29 mouse cellular contexts compared by ENCODE assay signal in genomic region chr15:32184964-32185363, GRCm38 (mm10). TPM values are rescaled to one million over a fixed set of nuclear protein-coding genes. Genes with fewer than 3 reads are reported as not detected.
DNase-seq lines count a peak whose midpoint lies in the region; ATAC-seq and TF ChIP-seq lines count a peak whose summit lies in the region.
"Had no signal": no experiment of that assay in that cellular context is flagged by ENCODE, and none has a peak within 500 bp of the region (broad histone marks: within the 10 kb centered on the region; RNA-seq: fewer than 3 reads in every experiment).

No protein-coding gene starts in this region.

- no peak overlapping the region for H3ac ChIP-seq in myocyte (ENCODE audit: control insufficient read depth, insufficient read length)

- no peaks in the 10 kb centered on the region for H3K27me3 ChIP-seq in heart, embryonic 12.5 days (replicated peaks)
- H3K27me3 ChIP-seq in myocyte (ENCODE audit: control insufficient read depth, insufficient read depth, insufficient read length): no peaks in the 10 kb centered on the region
- H3K27me3 ChIP-seq: CH12.LX, Patski had no signal

- no peaks in the 10 kb centered on the region for H3K9me3 ChIP-seq in heart, embryonic 12.5 days (replicated peaks)
- H3K9me3 ChIP-seq: G1E had no signal

- H3K79me2 ChIP-seq in myocyte (ENCODE audit: control insufficient read depth, insufficient read depth): no peaks in the 10 kb centered on the region

- H3K36me3 ChIP-seq in heart, embryonic 12.5 days: no peaks in the 10 kb centered on the region
- H3K36me3 ChIP-seq in myocyte (ENCODE audit: control insufficient read depth, insufficient read depth): no peaks in the 10 kb centered on the region
- H3K36me3 ChIP-seq: G1E had no signal

- no peak overlapping the region for H3K4me2 ChIP-seq in heart, embryonic 12.5 days
- H3K4me2 ChIP-seq in myocyte (ENCODE audit: low read depth): peak overlapping the region; percentile 1

- H3K9ac ChIP-seq in heart, embryonic 12.5 days: no peak overlapping the region

- H3K27ac ChIP-seq in heart, embryonic 12.5 days (ENCODE audit: poor library complexity, severe bottlenecking): no peak overlapping the region

- no peaks in the 10 kb centered on the region for H3K4me1 ChIP-seq in heart, embryonic 12.5 days (replicated peaks)

- DNase-seq in heart, adult 11 months: peak; percentile 6
- peak; percentile 9 for DNase-seq in layer of hippocampus, adult 9-11 months
- DNase-seq in layer of hippocampus, adult 9-10 months (ENCODE audit: low spot score): no peak
- DNase-seq in brain, adult 2 months (ENCODE audit: low read depth, low spot score): peak; percentile 43
- DNase-seq in right cerebral cortex, postnatal 10 days (ENCODE audit: low spot score in 2 of 2): no peak
- DNase-seq: adrenal gland, adult 2 months; adrenal gland, adult 8-10 months; adrenal gland, postnatal 10 days; adrenal gland, postnatal 14 days; adrenal gland, postnatal 25 days; adrenal gland, postnatal 36 days; B cell, adult 2 months; cerebellum, adult 11 months; cerebellum, adult 11-12 months; cerebellum, adult 18-20 months had no signal

- ATAC-seq in heart, embryonic 12.5 days (ENCODE audit: insufficient number of reproducible peaks, low FRiP score): no peak
- ATAC-seq in megakaryocyte-erythroid progenitor cell, adult 5-6 weeks (replicated peaks; ENCODE audit: low FRiP score, low TSS enrichment, poor library complexity, severe bottlenecking): no peak
- ATAC-seq: activated CD4-positive, CD25-positive, alpha-beta regulatory T cell, adult 4 months; CD4-positive, CD25-positive, alpha-beta regulatory T cell, adult 4 months; Patski had no signal

- no peak for TF ChIP-seq POLR2A in myocyte (IDR thresholded peaks at IDR 0.05; ENCODE audit: insufficient read length, low read depth)

- no peak overlapping the region for H3K4me3 ChIP-seq in heart, embryonic 12.5 days
- no peak overlapping the region for H3K4me3 ChIP-seq in myocyte

TF ChIP-seq in myocyte, 11 proteins besides CTCF, POLR2A, EP300 and RAD21:
- peak; percentile 55 to 81 (median 62) for TF ChIP-seq MYOD1 (IDR thresholded peaks at IDR 0.05; ENCODE audit: control insufficient read depth in 1 of 3, insufficient read length in 2 of 3, low read depth in 2 of 3)
- peak in 2 of 3 experiments; percentile 14 to 35 for TF ChIP-seq MYOG (IDR thresholded peaks at IDR 0.05; ENCODE audit: control insufficient read depth in 1 of 3, insufficient read depth in 1 of 3, insufficient read length in 2 of 3, low read depth in 2 of 3)
- no peak for TF ChIP-seq USF1 (IDR thresholded peaks at IDR 0.05; ENCODE audit: low read depth)
- no peak for TF ChIP-seq SRF (IDR thresholded peaks at IDR 0.05; ENCODE audit: control insufficient read depth, insufficient read length, low read depth)
- peak; percentile 15 for TF ChIP-seq TCF12 (IDR thresholded peaks at IDR 0.05; ENCODE audit: insufficient read depth, poor library complexity, severe bottlenecking)
TF ChIP-seq in myocyte: peak in this region for 3.

RNA-seq across cellular contexts. Expression of gene Tas2r119, which starts 7.9 kb away (rescaled TPM):
- not detected in 2 replicates for polyA plus RNA-seq in heart, embryonic 12.5 days (2016; fragmentation: Nextera tagmentation; extraction: Ambion mirVana)
- not detected for polyA plus RNA-seq in myocyte (2012; fragmentation: generic; extraction: Trizol)
- not detected in 2 replicates for total RNA-seq in megakaryocyte-erythroid progenitor cell, adult 5-6 weeks (2014; fragmentation: Nextera tagmentation)
- not detected in 2 replicates for total RNA-seq in megakaryocyte-erythroid progenitor cell, adult 5-6 weeks (2017)
- total RNA-seq: adrenal gland, adult 18-20 months; adrenal gland, adult 2 months; adrenal gland, adult 8-10 months; adrenal gland, postnatal 10 days; adrenal gland, postnatal 14 days; adrenal gland, postnatal 25 days; adrenal gland, postnatal 36 days; adrenal gland, postnatal 4 days; CH12.LX; ES-E14; MEL had no signal
- polyA plus RNA-seq: activated CD4-positive, CD25-positive, alpha-beta regulatory T cell, adult 4 months; adrenal gland, adult 2 months; brain, embryonic 14.5 days; C2C12; CD4-positive, CD25-positive, alpha-beta regulatory T cell, adult 4 months; G1E; Patski had no signal

RNA-seq across cellular contexts. Expression of gene Sema5a, which starts 59.6 kb away (rescaled TPM):
- polyA plus RNA-seq in heart, embryonic 12.5 days (2016; fragmentation: Nextera tagmentation; extraction: Ambion mirVana): 3.9 and 4.6 TPM in 2 replicates
- polyA plus RNA-seq in myocyte (2012; fragmentation: generic; extraction: Trizol): 7.1 TPM
- total RNA-seq in megakaryocyte-erythroid progenitor cell, adult 5-6 weeks (2014; fragmentation: Nextera tagmentation): not detected in 2 replicates
- total RNA-seq in megakaryocyte-erythroid progenitor cell, adult 5-6 weeks (2017): not detected in 2 replicates
- total RNA-seq: MEL had no signal
- polyA plus RNA-seq: activated CD4-positive, CD25-positive, alpha-beta regulatory T cell, adult 4 months; G1E had no signal

Comparison
In these comparisons a context has a peak if more than half of its experiments do, and no peak if none do; other contexts are left out.
1. DNase-seq: peak in heart, adult 11 months (single experiment), layer of hippocampus, adult 9-11 months (single experiment) and brain, adult 2 months (single experiment); none in layer of hippocampus, adult 9-10 months (single experiment) and right cerebral cortex, postnatal 10 days (0 of 2).